Mouse (Mus musculus) liver, postnatal 0 days (tissue): Measurements from ENCODE around the gene Atp2c1.

Experiments used
- CTCF ChIP-seq: sonication (generic); IDR thresholded peaks from 2 replicates; pipeline ENCODE4 v1.5.1; 2016; ENCODE audit warnings: antibody characterized with exemption, low read depth
- EP300 ChIP-seq: IDR thresholded peaks from 2 replicates; pipeline ENCODE4 v1.6.1; 2016; ENCODE audit warnings: antibody characterized with exemption, low read depth, mild to moderate bottlenecking

DNA sequence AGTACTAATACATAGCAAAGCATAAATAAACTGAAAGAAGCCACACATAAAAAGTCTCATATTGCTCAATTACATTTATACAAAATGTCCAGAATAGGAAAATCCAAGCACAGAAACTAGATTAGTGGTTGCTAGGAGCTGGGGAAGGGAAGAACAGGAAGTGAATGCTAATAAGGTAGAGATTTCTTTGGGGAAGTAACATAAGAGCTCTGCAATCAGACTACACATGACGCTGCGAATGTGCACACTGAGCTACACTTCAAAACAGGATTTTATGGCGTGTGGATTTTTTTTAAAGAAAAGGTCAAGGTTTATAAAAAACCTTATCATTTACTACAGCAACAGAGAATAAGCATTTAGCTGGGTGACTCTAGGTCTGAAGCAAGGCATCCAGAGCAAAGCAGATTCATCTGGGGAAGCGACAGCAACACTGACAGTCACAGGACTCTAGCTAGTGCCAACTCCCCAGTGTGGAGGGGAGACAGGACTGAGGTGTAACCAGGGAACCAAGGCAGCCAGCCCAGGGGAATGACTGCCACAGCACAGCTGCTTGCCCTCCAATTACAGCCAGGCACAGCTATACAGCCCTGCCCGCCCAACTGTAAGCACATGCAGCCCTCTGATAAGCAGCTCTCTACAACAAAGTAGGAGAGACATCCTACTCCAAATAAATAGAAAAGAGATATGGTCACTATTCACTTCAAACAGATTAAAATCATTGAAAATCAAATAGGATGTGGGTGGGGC is 42.6 kb downstream of the Atp2c1 start:
- TF ChIP-seq EP300, result peak; percentile 63
- TF ChIP-seq CTCF, result no peak
